Mouse (Mus musculus) ES-E14 (cell line): ENCODE measurements around the gene Cd81. TPM values are rescaled to one million over a fixed set of nuclear protein-coding genes. Genes with fewer than 3 reads are reported as not detected.

Experiments used
- DNase-seq: peaks from one replicate; pipeline ENCODE4 v3.0.0-alpha.2; 2013; ENCODE audit warnings: low read depth, low spot score
- H3K27ac ChIP-seq: 2 replicates; pipeline ENCODE4 v1.5.1; 2012; ENCODE audit warnings: low read depth, mild to moderate bottlenecking, low read length, moderate library complexity, mixed read lengths; ENCODE audit not compliant: poor library complexity, insufficient read depth, severe bottlenecking
- H3K36me3 ChIP-seq: 2 replicates; pipeline ENCODE4 v1.6.1; 2012; ENCODE audit warnings: mild to moderate bottlenecking, low read length, moderate library complexity, mixed read lengths; ENCODE audit not compliant: control insufficient read depth, poor library complexity, insufficient read depth, severe bottlenecking
- H3K4me1 ChIP-seq, 2 experiments: fragments of 150-350 bp in 1 of 2; sonication (generic) in 1 of 2; 2 replicates each; pipeline ENCODE4 v1.6.1; 2012; ENCODE audit warnings: low read length in 2 of 2, mild to moderate bottlenecking in 1 of 2, mixed read lengths in 1 of 2; ENCODE audit not compliant: control insufficient read depth in 2 of 2, insufficient read depth in 2 of 2, poor library complexity in 1 of 2
- H3K4me3 ChIP-seq, 2 experiments: fragments of 150-350 bp in 1 of 2; sonication (generic) in 1 of 2; 2 replicates each; pipeline ENCODE4 v1.5.1; 2012; ENCODE audit warnings: low read length in 2 of 2, low read depth in 1 of 2, mild to moderate bottlenecking in 1 of 2, mixed read lengths in 1 of 2; ENCODE audit not compliant: insufficient read depth in 1 of 2, poor library complexity in 1 of 2, severe bottlenecking in 1 of 2
- H3K9ac ChIP-seq: 2 replicates; pipeline ENCODE4 v1.6.1; 2012; ENCODE audit warnings: low read depth, mild to moderate bottlenecking, low read length, mixed read lengths; ENCODE audit not compliant: poor library complexity, insufficient read depth, severe bottlenecking
- H3K9me3 ChIP-seq: fragments of 150-350 bp; sonication (generic); 2 replicates; pipeline ENCODE4 v1.6.1; 2012; ENCODE audit warnings: low read depth, mild to moderate bottlenecking, low read length; ENCODE audit not compliant: control insufficient read depth, insufficient read depth
- CHD2 ChIP-seq: IDR thresholded peaks from 2 replicates; pipeline ENCODE4 v1.6.1; 2014; ENCODE audit warnings: mild to moderate bottlenecking, low read depth, low read length, inconsistent platforms
- HCFC1 ChIP-seq: IDR thresholded peaks from 2 replicates; pipeline ENCODE4 v1.6.1; 2012; ENCODE audit warnings: low read length, inconsistent platforms, borderline replicate concordance; ENCODE audit not compliant: insufficient read depth
- MAFK ChIP-seq: IDR thresholded peaks from 2 replicates; pipeline ENCODE4 v1.6.1; 2014; ENCODE audit warnings: mild to moderate bottlenecking, low read depth, low read length, inconsistent platforms; ENCODE audit not compliant: insufficient read depth
- ZC3H11A ChIP-seq: IDR thresholded peaks from 2 replicates; pipeline ENCODE4 v1.6.1; 2012; ENCODE audit warnings: low read depth, mild to moderate bottlenecking, inconsistent platforms, low read length, borderline replicate concordance
- ZNF384 ChIP-seq: IDR thresholded peaks from 2 replicates; pipeline ENCODE4 v1.6.1; 2012; ENCODE audit warnings: low read depth, low read length, inconsistent platforms
- in situ Hi-C, 2 experiments: fragments of 600-800 bp; cut with MboI; formaldehyde crosslinking; loops; one replicate each; pipeline ENCODE4 v1.15.1; 2025; ENCODE audit warnings: low sequenced_read_pairs in 2 of 2, inconsistent platforms in 1 of 2; ENCODE audit not compliant: unreplicated experiment in 2 of 2
- total RNA-seq: library from RNA; depleted of rRNA; stranded (reverse); fragments of 300-350 nt; gene quantifications from 2 replicates; pipeline ENCODE4 v1.2.3, GENCODE M21; 2012; rRNA removed

Gene Cd81
- total RNA-seq, 1 experiment, result 403 TPM

DNA sequence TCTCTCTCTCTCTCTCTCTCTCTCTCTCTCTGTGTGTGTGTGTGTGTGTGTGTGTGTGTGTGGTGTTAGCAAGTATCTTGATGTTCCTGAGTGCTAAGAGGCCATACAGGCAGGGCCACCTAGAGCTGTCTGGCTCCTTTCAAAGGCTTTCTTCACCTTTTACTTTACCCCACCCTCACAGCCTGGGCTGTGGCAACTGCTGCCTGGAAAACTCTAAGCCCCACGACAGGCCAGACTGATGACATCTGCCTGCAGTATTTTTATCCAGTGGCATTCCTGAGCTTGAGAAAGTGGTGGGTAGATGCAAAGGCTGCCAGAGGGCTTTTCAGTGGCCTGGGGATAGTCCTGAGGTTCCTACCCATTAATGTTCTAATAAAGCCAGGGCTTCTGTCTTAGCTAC lies 59.9 kb downstream of the Cd81 start:
- DNase-seq, result no peak
- TF ChIP-seq ZNF384 (no peak), HCFC1 (no peak), CHD2 (no peak), ZC3H11A (no peak), MAFK (no peak)
- Histone ChIP-seq H3K27ac (no peak overlapping the region), H3K9me3 (no peaks in the 10 kb centered on the region), H3K4me3 (no peak overlapping the region), H3K4me1 (peaks cover 0 to 2% of the 10 kb centered on the region in 2 experiments; a peak in 2 of 4 replicates), H3K9ac (no peak overlapping the region), H3K36me3 (no peaks in the 10 kb centered on the region)
- in situ Hi-C loops, result no loop called here

DNA sequence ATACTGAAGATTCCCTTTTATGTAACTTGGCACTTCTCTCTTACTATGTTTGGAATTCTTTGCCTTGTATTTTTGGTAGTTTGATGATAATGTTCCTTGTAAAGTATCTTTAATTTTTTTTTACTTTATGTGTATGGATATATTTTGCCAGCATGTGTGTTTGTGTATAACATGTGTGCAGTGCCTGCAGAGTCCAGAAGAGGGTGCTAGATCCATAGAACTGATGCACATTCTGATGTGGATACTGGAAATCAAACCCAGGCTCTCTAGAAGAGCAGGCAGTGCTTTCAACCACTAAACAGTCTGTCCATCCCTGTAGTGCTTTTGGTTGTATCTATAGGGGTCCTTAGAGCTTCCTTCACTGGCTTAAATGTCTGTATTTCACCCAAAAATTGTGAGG lies 62.2 kb downstream of the Cd81 start:
- Histone ChIP-seq H3K27ac (no peak overlapping the region), H3K36me3 (no peaks in the 10 kb centered on the region), H3K9ac (no peak overlapping the region), H3K9me3 (no peaks in the 10 kb centered on the region), H3K4me3 (no peak overlapping the region), H3K4me1 (peaks cover 2 to 16% of the 10 kb centered on the region in 2 experiments; a peak in 3 of 4 replicates)
- in situ Hi-C loops, result no loop called here
- TF ChIP-seq ZC3H11A, result peak; percentile 82; the same call in 1 of the 2 replicates
- TF ChIP-seq ZNF384, result no peak
- no peak for DNase-seq

DNA sequence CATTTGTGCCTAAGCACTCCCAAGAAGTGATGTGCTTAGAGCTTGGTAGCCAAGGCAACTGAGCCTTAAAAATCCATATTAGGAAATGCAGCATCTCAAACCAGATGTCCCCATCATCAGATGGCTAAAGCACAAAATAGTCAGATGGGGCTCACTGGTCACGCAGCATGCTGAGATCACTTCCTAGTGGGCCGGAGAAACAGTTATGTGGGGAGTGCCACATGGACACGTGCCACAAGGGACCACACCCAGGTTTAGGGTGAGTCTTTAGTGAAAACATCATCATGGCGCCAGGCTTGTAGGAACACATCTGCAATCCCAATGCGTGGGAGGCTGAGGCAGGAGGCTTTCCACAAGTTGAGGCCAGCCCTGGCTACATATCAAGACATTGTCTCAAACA lies 64.0 kb downstream of the Cd81 start:
- no peaks in the 10 kb centered on the region for H3K36me3 ChIP-seq
- peaks cover 16 to 30% of the 10 kb centered on the region in 2 experiments for H3K4me1 ChIP-seq
- in situ Hi-C loops, result no loop called here
- no peaks in the 10 kb centered on the region for H3K9me3 ChIP-seq
- TF ChIP-seq ZC3H11A (no peak), MAFK (no peak), ZNF384 (no peak), CHD2 (no peak), HCFC1 (no peak)
- H3K9ac ChIP-seq, result no peak overlapping the region
- no peak overlapping the region for H3K27ac ChIP-seq
- no peak overlapping the region for H3K4me3 ChIP-seq
- no peak for DNase-seq

Other genes starting within 250 kb of the Cd81 start
- 0.80 TPM in 1 of 2 replicates, not detected in the other for gene Th, start 121.6 kb upstream of the Cd81 start, total RNA-seq
- 5.4 and 7.5 TPM in 2 replicates for gene Ascl2, start 83.5 kb upstream of the Cd81 start, total RNA-seq
- 2.4 and 4.3 TPM in 2 replicates for gene Tspan32, start 47.7 kb upstream of the Cd81 start, total RNA-seq
- gene Tssc4, start 16.5 kb downstream of the Cd81 start, total RNA-seq, result 51.0 and 64.3 TPM in 2 replicates
- gene Trpm5, start 41.9 kb downstream of the Cd81 start, total RNA-seq, result 1.0 TPM in 2 replicates
- 0.22 and 0.42 TPM in 2 replicates for gene Kcnq1, start 53.6 kb downstream of the Cd81 start, total RNA-seq